Mouse (Mus musculus) C2C12 (cell line): Measurements from ENCODE around the gene Rnf186. TPM values are rescaled to one million over a fixed set of nuclear protein-coding genes. Genes with fewer than 3 reads are reported as not detected.

Experiments used
- H3K27me3 ChIP-seq: one replicate; pipeline ENCODE4 v1.6.1; 2011; ENCODE audit not compliant: control insufficient read depth, insufficient read depth, insufficient read length
- H3K36me3 ChIP-seq: one replicate; pipeline ENCODE4 v1.6.1; 2011; ENCODE audit not compliant: control insufficient read depth, insufficient read depth
- H3K4me3 ChIP-seq: one replicate; pipeline ENCODE4 v1.5.1; 2011; ENCODE audit warnings: mild to moderate bottlenecking, control low read depth; ENCODE audit not compliant: poor library complexity, insufficient read depth, severe bottlenecking
- H3K79me2 ChIP-seq: one replicate; pipeline ENCODE4 v1.6.1; 2011; ENCODE audit not compliant: control insufficient read depth, insufficient read depth
- H3K79me3 ChIP-seq: one replicate; pipeline ENCODE4 v1.6.1; 2011; ENCODE audit warnings: low read depth, control low read depth
- H3ac ChIP-seq: one replicate; pipeline ENCODE3; 2011; ENCODE audit warnings: low read depth; ENCODE audit not compliant: control insufficient read depth, insufficient read length
- CEBPB ChIP-seq: IDR thresholded peaks from one replicate; pipeline ENCODE4 v1.6.1; 2011; ENCODE audit warnings: low read depth, mild to moderate bottlenecking, control low read depth, moderate library complexity
- CTCF ChIP-seq: IDR thresholded peaks from one replicate; pipeline ENCODE4 v1.5.1; 2011; ENCODE audit not compliant: control insufficient read depth, insufficient read depth, insufficient read length
- FOSL1 ChIP-seq: IDR thresholded peaks from one replicate; pipeline ENCODE4 v1.8.0; 2011; ENCODE audit warnings: mild to moderate bottlenecking, low read length; ENCODE audit not compliant: poor library complexity, insufficient read depth, severe bottlenecking
- MAX ChIP-seq: IDR thresholded peaks from one replicate; pipeline ENCODE4 v1.6.1; 2011; ENCODE audit warnings: mild to moderate bottlenecking, control low read depth
- MYOD1 ChIP-seq: IDR thresholded peaks from one replicate; pipeline ENCODE4 v1.6.1; 2011; ENCODE audit warnings: low read depth; ENCODE audit not compliant: control insufficient read depth, insufficient read length
- MYOG ChIP-seq: IDR thresholded peaks from one replicate; pipeline ENCODE4 v1.6.1; 2011; ENCODE audit not compliant: control insufficient read depth, insufficient read length; ENCODE audit errors: extremely low read depth
- USF1 ChIP-seq: IDR thresholded peaks from one replicate; pipeline ENCODE4 v1.6.1; 2011; ENCODE audit warnings: low read depth, mild to moderate bottlenecking, control low read depth, moderate library complexity
- polyA plus RNA-seq: library from polyadenylated mRNA; unstranded; fragments of >200 nt; fragmentation: generic; extraction: Trizol; gene quantifications from one replicate; pipeline ENCODE4 v1.2.1, GENCODE M21; 2012; ENCODE audit warnings: missing spikeins

The Rnf186 gene
- polyA plus RNA-seq, 1 experiment: not detected

DNA sequence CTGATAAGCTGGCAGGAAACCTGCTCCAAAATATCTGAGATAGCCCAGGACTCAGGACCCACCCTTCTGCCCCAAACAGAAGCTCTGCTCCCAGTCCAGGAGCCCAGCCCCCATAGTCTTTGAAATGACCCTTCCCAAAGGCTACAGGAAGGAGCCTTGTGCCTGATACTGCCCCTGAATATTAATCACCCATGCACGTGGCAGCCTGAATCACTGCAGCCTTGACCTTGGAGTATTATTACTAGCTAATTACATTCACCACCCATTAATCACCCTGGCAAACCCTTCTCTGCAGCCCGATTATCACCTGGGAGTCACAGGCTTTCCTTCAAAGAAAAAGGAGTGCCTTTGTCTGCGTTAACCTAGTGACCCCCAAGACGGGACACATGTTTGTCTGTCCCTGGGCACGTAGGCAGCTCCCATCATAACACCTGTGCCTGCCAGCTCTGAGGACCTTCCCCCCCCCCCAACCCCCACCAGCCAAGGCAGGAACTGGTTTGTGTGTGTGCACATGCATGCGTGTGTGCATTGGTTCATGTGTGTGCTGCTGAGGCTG, 41.1 kb downstream of the Rnf186 start:
- Histone ChIP-seq H3K4me3 (no peak overlapping the region), H3ac (no peak overlapping the region), H3K79me2 (no peaks in the 10 kb centered on the region), H3K79me3 (no peaks in the 10 kb centered on the region), H3K27me3 (peaks cover 20% of the 10 kb centered on the region), H3K36me3 (no peaks in the 10 kb centered on the region)
- TF ChIP-seq CEBPB: no peak
- no peak for TF ChIP-seq MYOD1
- no peak for TF ChIP-seq USF1
- TF ChIP-seq MAX: no peak
- no peak for TF ChIP-seq FOSL1
- TF ChIP-seq MYOG: no peak
- no peak for TF ChIP-seq CTCF

DNA sequence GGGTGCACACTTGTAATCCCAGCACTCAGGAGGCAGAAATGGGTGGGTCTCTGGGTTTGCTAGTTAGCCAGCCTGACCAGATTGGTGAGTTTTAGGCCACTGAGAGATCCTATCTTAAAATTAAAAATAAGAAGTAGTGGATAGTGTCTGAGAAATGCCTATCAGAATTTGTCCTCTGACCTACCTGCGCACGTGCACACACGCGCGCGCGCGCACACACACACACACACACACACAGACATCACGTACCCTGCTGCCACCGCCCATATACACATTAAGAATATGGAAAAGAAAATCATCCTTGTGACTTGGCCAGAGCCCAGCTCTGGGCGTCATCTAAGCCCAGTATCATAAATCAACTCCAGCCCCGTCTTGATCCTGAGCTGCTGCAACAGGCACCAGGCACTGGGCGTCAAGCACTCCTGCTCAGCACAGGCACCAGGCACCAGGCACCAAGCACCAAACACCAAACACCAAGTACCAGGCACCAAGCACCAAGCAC, 44.3 kb downstream of the Rnf186 start:
- Histone ChIP-seq H3K4me3 (no peak overlapping the region), H3K79me2 (no peaks in the 10 kb centered on the region), H3K79me3 (no peaks in the 10 kb centered on the region), H3K27me3 (peaks cover 13% of the 10 kb centered on the region), H3K36me3 (no peaks in the 10 kb centered on the region), H3ac (no peak overlapping the region)
- no peak for TF ChIP-seq MAX
- TF ChIP-seq USF1: no peak

DNA sequence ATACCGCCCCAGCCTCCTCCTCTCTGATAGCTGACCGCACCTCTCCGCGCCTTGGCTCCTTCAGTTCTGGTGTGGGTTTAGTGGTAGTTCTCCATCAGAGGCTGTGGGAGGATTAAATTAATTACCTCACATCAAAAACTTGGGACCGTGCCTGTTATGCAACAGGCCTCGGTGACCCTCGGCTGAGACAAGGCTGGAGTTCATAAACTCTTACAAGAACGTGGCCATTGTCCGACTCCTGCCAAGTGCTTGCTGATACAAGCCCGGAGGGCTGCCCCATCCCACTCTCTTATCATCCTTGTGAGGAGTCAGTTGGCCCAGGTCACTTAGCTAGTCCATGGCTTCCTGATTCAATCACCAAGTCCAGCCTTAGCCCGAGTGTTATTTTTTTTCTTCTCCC, 46.4 kb downstream of the Rnf186 start:
- TF ChIP-seq FOSL1 (no peak), USF1 (no peak), MYOD1 (no peak), MYOG (no peak), CEBPB (no peak), MAX (no peak), CTCF (no peak)
- Histone ChIP-seq H3ac (no peak overlapping the region), H3K79me3 (no peaks in the 10 kb centered on the region), H3K4me3 (no peak overlapping the region), H3K36me3 (no peaks in the 10 kb centered on the region), H3K27me3 (peaks cover 3% of the 10 kb centered on the region), H3K79me2 (no peaks in the 10 kb centered on the region)

DNA sequence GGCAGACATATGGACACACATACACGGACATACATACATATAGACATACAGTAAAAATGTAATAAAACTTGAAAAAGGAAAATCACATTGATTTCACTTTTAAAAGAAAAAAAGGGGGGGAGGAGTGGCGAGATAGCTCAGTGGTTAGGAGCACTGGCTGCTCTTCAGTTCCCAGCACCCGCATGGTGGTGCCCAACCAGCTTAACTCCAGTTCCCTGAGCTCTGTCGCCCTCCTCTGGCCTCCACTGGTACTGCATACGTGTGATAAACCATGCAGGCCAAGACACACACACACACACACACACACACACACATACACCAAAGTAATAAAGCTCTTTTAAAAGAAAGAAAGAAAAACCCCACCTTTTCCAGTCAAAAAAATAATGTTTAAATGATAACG, 47.9 kb downstream of the Rnf186 start:
- TF ChIP-seq CEBPB (no peak), MYOD1 (no peak), MAX (no peak), FOSL1 (no peak), USF1 (no peak), MYOG (no peak), CTCF (no peak)
- Histone ChIP-seq H3ac (no peak overlapping the region), H3K27me3 (peaks cover 3% of the 10 kb centered on the region), H3K4me3 (no peak overlapping the region), H3K79me2 (no peaks in the 10 kb centered on the region), H3K36me3 (no peaks in the 10 kb centered on the region), H3K79me3 (no peaks in the 10 kb centered on the region)

Other genes starting within 250 kb of the Rnf186 start
- not detected for gene Pla2g2c, start 242.3 kb upstream of the Rnf186 start, polyA plus RNA-seq
- not detected for gene Ubxn10, start 229.9 kb upstream of the Rnf186 start, polyA plus RNA-seq
- not detected for gene Pla2g2f, start 209.5 kb upstream of the Rnf186 start, polyA plus RNA-seq
- not detected for gene Pla2g2d, start 191.4 kb upstream of the Rnf186 start, polyA plus RNA-seq
- gene Pla2g5, start 103.6 kb upstream of the Rnf186 start, polyA plus RNA-seq: 0.06 TPM
- not detected for gene Gm13030, start 93.1 kb upstream of the Rnf186 start, polyA plus RNA-seq
- 2.5 TPM for gene Pla2g2e, start 89.2 kb upstream of the Rnf186 start, polyA plus RNA-seq
- 9.2 TPM for gene Otud3, start 53.2 kb upstream of the Rnf186 start, polyA plus RNA-seq
- gene Tmco4, start 5.8 kb downstream of the Rnf186 start, polyA plus RNA-seq: 1.8 TPM
- 0.02 TPM for gene Htr6, start 108.5 kb downstream of the Rnf186 start, polyA plus RNA-seq
- 61.3 TPM for gene Nbl1, start 125.9 kb downstream of the Rnf186 start, polyA plus RNA-seq
- gene Minos1, start 164.0 kb downstream of the Rnf186 start, polyA plus RNA-seq: 246 TPM
- 362 TPM for gene Capzb, start 225.8 kb downstream of the Rnf186 start, polyA plus RNA-seq